In genomic region chr17:84622873-84623272, GRCm38 (mm10) we compare ENCODE assay signal across 19 mouse cellular contexts. TPM values are rescaled to one million over a fixed set of nuclear protein-coding genes. Genes with fewer than 3 reads are reported as not detected.
DNase-seq lines count a peak whose midpoint lies in the region; ATAC-seq lines count a peak whose summit lies in the region.
"Had no signal": no experiment of that assay in that cellular context is flagged by ENCODE, and none has a peak within 500 bp of the region (broad histone marks: within the 10 kb centered on the region; RNA-seq: fewer than 3 reads in every experiment).

No protein-coding gene starts in this region.

- H3K9ac ChIP-seq in kidney, embryonic 16.5 days (replicated peaks; ENCODE audit: low read length): no peak overlapping the region
- H3K9ac ChIP-seq in kidney, embryonic 15.5 days: no peak overlapping the region
- H3K9ac ChIP-seq in embryonic facial prominence, embryonic 14.5 days (ENCODE audit: low read depth, low read length): no peak overlapping the region
- H3K9ac ChIP-seq in limb, embryonic 13.5 days: no peak overlapping the region
- H3K9ac ChIP-seq: heart, embryonic 15.5 days; hindbrain, embryonic 12.5 days had no signal

- H3K9me3 ChIP-seq in kidney, embryonic 16.5 days (ENCODE audit: low read length): no peaks in the 10 kb centered on the region; the same call in 1 of the 2 replicates
- no peaks in the 10 kb centered on the region for H3K9me3 ChIP-seq in kidney, embryonic 15.5 days (replicated peaks)
- H3K9me3 ChIP-seq in embryonic facial prominence, embryonic 14.5 days (ENCODE audit: control insufficient read depth, low read length): no peaks in the 10 kb centered on the region
- H3K9me3 ChIP-seq in limb, embryonic 13.5 days: no peaks in the 10 kb centered on the region
- H3K9me3 ChIP-seq: heart, embryonic 15.5 days; midbrain, embryonic 10.5 days had no signal

- H3K4me2 ChIP-seq in kidney, embryonic 16.5 days (replicated peaks; ENCODE audit: low read depth, low read length): no peak overlapping the region
- H3K4me2 ChIP-seq in kidney, embryonic 15.5 days: no peak overlapping the region
- no peak overlapping the region for H3K4me2 ChIP-seq in embryonic facial prominence, embryonic 14.5 days (ENCODE audit: low read depth, low read length)
- H3K4me2 ChIP-seq in limb, embryonic 13.5 days (replicated peaks): 0 out of 2 replicates have a peak overlapping the region, but pooled peaks have one; percentile 3
- H3K4me2 ChIP-seq: heart, embryonic 15.5 days; hindbrain, embryonic 12.5 days had no signal

- H3K27me3 ChIP-seq in kidney, embryonic 16.5 days (ENCODE audit: insufficient read depth, low read length): no peaks in the 10 kb centered on the region
- no peaks in the 10 kb centered on the region for H3K27me3 ChIP-seq in kidney, embryonic 15.5 days
- no peaks in the 10 kb centered on the region for H3K27me3 ChIP-seq in embryonic facial prominence, embryonic 14.5 days (replicated peaks; ENCODE audit: control insufficient read depth, insufficient read depth, low read length)
- H3K27me3 ChIP-seq in limb, embryonic 13.5 days: no peaks in the 10 kb centered on the region
- H3K27me3 ChIP-seq: heart, embryonic 15.5 days; hindbrain, embryonic 12.5 days had no signal

- 0 out of 2 replicates have a peak, but pooled peaks cover 9% of the 10 kb centered on the region for H3K36me3 ChIP-seq in kidney, embryonic 16.5 days (ENCODE audit: insufficient read depth, low read length)
- peaks cover 21% of the 10 kb centered on the region for H3K36me3 ChIP-seq in kidney, embryonic 15.5 days
- 0 out of 2 replicates have a peak, but pooled peaks cover 15% of the 10 kb centered on the region for H3K36me3 ChIP-seq in embryonic facial prominence, embryonic 14.5 days (ENCODE audit: control insufficient read depth, insufficient read depth, low read length)
- peaks cover 20% of the 10 kb centered on the region for H3K36me3 ChIP-seq in limb, embryonic 13.5 days
- H3K36me3 ChIP-seq: heart, embryonic 15.5 days; hindbrain, embryonic 12.5 days; midbrain, embryonic 10.5 days had no signal

- H3K4me3 ChIP-seq in kidney, embryonic 16.5 days (ENCODE audit: low read length): no peak overlapping the region
- no peak overlapping the region for H3K4me3 ChIP-seq in kidney, embryonic 15.5 days (replicated peaks)
- no peak overlapping the region for H3K4me3 ChIP-seq in embryonic facial prominence, embryonic 14.5 days (ENCODE audit: low read depth, low read length)
- H3K4me3 ChIP-seq in limb, embryonic 13.5 days: no peak overlapping the region
- H3K4me3 ChIP-seq: heart, embryonic 15.5 days; hindbrain, embryonic 12.5 days; midbrain, embryonic 10.5 days; myocyte had no signal

- peak; percentile 27 for DNase-seq in brain, adult 2 months (ENCODE audit: low read depth, low spot score)
- DNase-seq in embryonic facial prominence, embryonic 14.5 days (ENCODE audit: low spot score): peak; percentile 91
- no peak for DNase-seq in cerebellum, adult 9-10 months
- DNase-seq: cerebellum, adult 11 months; gastrocnemius, postnatal 14 days; kidney, adult 8-10 months; thymus, adult 18-20 months had no signal

- peaks cover 10% of the 10 kb centered on the region for H3K4me1 ChIP-seq in kidney, embryonic 16.5 days (ENCODE audit: insufficient read depth, low read length)
- H3K4me1 ChIP-seq in kidney, embryonic 15.5 days: peaks cover 7% of the 10 kb centered on the region
- peaks cover 9% of the 10 kb centered on the region; the same call in 1 of the 2 replicates for H3K4me1 ChIP-seq in embryonic facial prominence, embryonic 14.5 days (ENCODE audit: control insufficient read depth, insufficient read depth, low read length)
- peaks cover 17% of the 10 kb centered on the region for H3K4me1 ChIP-seq in limb, embryonic 13.5 days

- H3K27ac ChIP-seq in kidney, embryonic 16.5 days (ENCODE audit: low read length): peak overlapping the region; percentile 71; the same call in 1 of the 2 replicates
- no peak overlapping the region for H3K27ac ChIP-seq in kidney, embryonic 15.5 days
- peak overlapping the region; percentile 74 for H3K27ac ChIP-seq in embryonic facial prominence, embryonic 14.5 days (replicated peaks; ENCODE audit: low read depth, low read length)
- H3K27ac ChIP-seq in limb, embryonic 13.5 days: peak overlapping the region; percentile 91
- H3K27ac ChIP-seq: heart, embryonic 15.5 days; hindbrain, embryonic 12.5 days; midbrain, embryonic 10.5 days had no signal

- WGBS in kidney, embryonic 16.5 days: 66% methylated on average over 2 of the region's 2 CpGs
- 65% methylated on average over 2 of the region's 2 CpGs for WGBS in kidney, embryonic 15.5 days
- 23% methylated on average over 2 of the region's 2 CpGs for WGBS in embryonic facial prominence, embryonic 14.5 days
- WGBS in limb, embryonic 13.5 days: 11% methylated on average over 2 of the region's 2 CpGs

- ATAC-seq in kidney, embryonic 16.5 days (ENCODE audit: low FRiP score, low TSS enrichment): no peak
- ATAC-seq in kidney, embryonic 15.5 days (replicated peaks; ENCODE audit: low FRiP score): no peak
- ATAC-seq in embryonic facial prominence, embryonic 14.5 days (ENCODE audit: low read depth): peak; percentile 37; the same call in 1 of the 2 replicates
- peak; percentile 59; the same call in 1 of the 2 replicates for ATAC-seq in limb, embryonic 13.5 days (ENCODE audit: low FRiP score, low read depth)
- ATAC-seq in granulocyte monocyte progenitor cell, adult 5-6 weeks (replicated peaks; ENCODE audit: poor library complexity, severe bottlenecking): no peak
- ATAC-seq: activated CD4-positive, CD25-positive, alpha-beta regulatory T cell, adult 4 months; forebrain, embryonic 16.5 days had no signal

RNA-seq across cellular contexts. Expression of gene Dync2li1, which starts 3.4 kb away (rescaled TPM):
- 54.9 and 56.9 TPM in 2 replicates for polyA plus RNA-seq in kidney, embryonic 16.5 days (2015; fragmentation: Nextera tagmentation; extraction: Ambion mirVana)
- 51.0 and 52.8 TPM in 2 replicates for polyA plus RNA-seq in kidney, embryonic 15.5 days (2015; fragmentation: Nextera tagmentation; extraction: Ambion mirVana)
- polyA plus RNA-seq in embryonic facial prominence, embryonic 14.5 days (2014; fragmentation: Nextera tagmentation; extraction: Ambion mirVana): 28.3 and 32.7 TPM in 2 replicates
- polyA plus RNA-seq in limb, embryonic 13.5 days (2015; fragmentation: Nextera tagmentation; extraction: Ambion mirVana): 36.4 and 39.9 TPM in 2 replicates
- 4.8 and 6.4 TPM in 2 replicates for total RNA-seq in granulocyte monocyte progenitor cell, adult 5-6 weeks (2014; fragmentation: Nextera tagmentation)
- 2.3 and 4.2 TPM in 2 replicates for total RNA-seq in granulocyte monocyte progenitor cell, adult 5-6 weeks (2017)

RNA-seq across cellular contexts. Expression of gene Abcg8, which starts 53.2 kb away (rescaled TPM):
- polyA plus RNA-seq in kidney, embryonic 16.5 days (2015; fragmentation: Nextera tagmentation; extraction: Ambion mirVana): 0.25 and 0.30 TPM in 2 replicates
- 0.13 and 0.27 TPM in 2 replicates for polyA plus RNA-seq in kidney, embryonic 15.5 days (2015; fragmentation: Nextera tagmentation; extraction: Ambion mirVana)
- polyA plus RNA-seq in embryonic facial prominence, embryonic 14.5 days (2014; fragmentation: Nextera tagmentation; extraction: Ambion mirVana): 0.13 and 0.14 TPM in 2 replicates
- polyA plus RNA-seq in limb, embryonic 13.5 days (2015; fragmentation: Nextera tagmentation; extraction: Ambion mirVana): 0.15 TPM in 1 of 2 replicates, not detected in the other
- not detected in 2 replicates for total RNA-seq in granulocyte monocyte progenitor cell, adult 5-6 weeks (2014; fragmentation: Nextera tagmentation)
- total RNA-seq in granulocyte monocyte progenitor cell, adult 5-6 weeks (2017): not detected in 2 replicates
- total RNA-seq: gastrocnemius, postnatal 14 days; left cerebral cortex, postnatal 25 days had no signal
- polyA plus RNA-seq: activated CD4-positive, CD25-positive, alpha-beta regulatory T cell, adult 4 months; cortical plate, adult 2 months; forebrain, embryonic 16.5 days; heart, embryonic 15.5 days had no signal

RNA-seq across cellular contexts. Expression of gene Abcg5, which starts 59.9 kb away (rescaled TPM):
- polyA plus RNA-seq in kidney, embryonic 16.5 days (2015; fragmentation: Nextera tagmentation; extraction: Ambion mirVana): 3.7 TPM in 2 replicates
- polyA plus RNA-seq in kidney, embryonic 15.5 days (2015; fragmentation: Nextera tagmentation; extraction: Ambion mirVana): 4.0 TPM in 2 replicates
- polyA plus RNA-seq in embryonic facial prominence, embryonic 14.5 days (2014; fragmentation: Nextera tagmentation; extraction: Ambion mirVana): 1.4 and 1.6 TPM in 2 replicates
- 1.4 and 1.6 TPM in 2 replicates for polyA plus RNA-seq in limb, embryonic 13.5 days (2015; fragmentation: Nextera tagmentation; extraction: Ambion mirVana)
- total RNA-seq in granulocyte monocyte progenitor cell, adult 5-6 weeks (2014; fragmentation: Nextera tagmentation): not detected in 2 replicates
- total RNA-seq in granulocyte monocyte progenitor cell, adult 5-6 weeks (2017): not detected in 2 replicates
- total RNA-seq: gastrocnemius, postnatal 14 days; left cerebral cortex, postnatal 25 days had no signal
- polyA plus RNA-seq: activated CD4-positive, CD25-positive, alpha-beta regulatory T cell, adult 4 months; heart, embryonic 15.5 days; myocyte had no signal

Comparison
In these comparisons a context has a peak if more than half of its experiments do, and no peak if none do; other contexts are left out.
1. ATAC-seq: peak in embryonic facial prominence, embryonic 14.5 days (single experiment) and limb, embryonic 13.5 days (single experiment); none in kidney, embryonic 16.5 days (single experiment), kidney, embryonic 15.5 days (single experiment) and granulocyte monocyte progenitor cell, adult 5-6 weeks (single experiment).